Comparison of ENCODE assay signal across 8 mouse cellular contexts in the genomic region with DNA sequence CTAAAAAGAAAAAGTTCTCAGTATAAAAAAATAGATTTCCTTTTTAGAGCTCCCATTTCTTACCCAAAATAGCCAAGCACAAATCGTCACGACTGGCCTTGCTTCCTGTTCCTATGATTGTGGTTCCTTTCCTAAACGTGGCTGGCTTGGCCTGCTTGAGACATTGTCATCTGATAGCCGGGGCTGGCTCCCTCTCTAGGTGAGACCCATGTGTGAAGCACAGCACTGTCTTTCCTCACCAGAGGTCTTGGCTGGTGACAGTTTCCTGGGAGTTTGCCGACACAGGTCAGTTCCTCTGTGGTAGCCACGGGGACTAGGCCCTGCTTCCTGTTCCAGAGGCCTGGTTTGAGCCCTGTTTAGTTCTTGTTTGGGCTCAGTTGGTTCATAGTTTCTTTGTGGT. TPM values are rescaled to one million over a fixed set of nuclear protein-coding genes. Genes with fewer than 3 reads are reported as not detected.
DNase-seq lines count a peak whose midpoint lies in the region; ATAC-seq and TF ChIP-seq lines count a peak whose summit lies in the region.

No protein-coding gene starts in this region.

- H3K4me1 ChIP-seq in MEL (ENCODE audit: control insufficient read depth in 1 of 2, insufficient read depth in 2 of 2, low read length in 2 of 2): peaks cover 2 to 23% of the 10 kb centered on the region in 2 experiments
- peaks cover 19 to 46% of the 10 kb centered on the region in 2 experiments for H3K4me1 ChIP-seq in heart, embryonic 14.5 days (ENCODE audit: control insufficient read depth in 2 of 2, insufficient read depth in 2 of 2, low read length in 2 of 2)

- ATAC-seq in heart, embryonic 14.5 days (ENCODE audit: insufficient number of reproducible peaks, insufficient read depth, low FRiP score, low read depth): no peak

- no peak overlapping the region for H3K4me2 ChIP-seq in heart, embryonic 14.5 days (ENCODE audit: low read length)

- no peak overlapping the region for H3K4me3 ChIP-seq in MEL (ENCODE audit: control insufficient read depth in 1 of 2, insufficient read depth in 1 of 2, low read depth in 2 of 2, low read length in 2 of 2)
- H3K4me3 ChIP-seq in heart, embryonic 14.5 days (ENCODE audit: control insufficient read depth in 1 of 2, insufficient read depth in 1 of 2, low read depth in 1 of 2, low read length in 2 of 2): no peak overlapping the region
- no peak overlapping the region for H3K4me3 ChIP-seq in left cerebral cortex, adult 2 months

- TF ChIP-seq CTCF in MEL (IDR thresholded peaks at IDR 0.05 in 2 of 3, conservative IDR thresholded peaks at IDR 0.05 in 1 of 3; ENCODE audit: control insufficient read depth in 1 of 3, insufficient read depth in 1 of 3, low read depth in 2 of 3, low read length in 3 of 3, poor library complexity in 1 of 3, severe bottlenecking in 1 of 3): no peak
- TF ChIP-seq CTCF in left cerebral cortex, adult 2 months (IDR thresholded peaks at IDR 0.05): no peak

- TF ChIP-seq POLR2A in MEL (IDR thresholded peaks at IDR 0.05; ENCODE audit: control insufficient read depth in 1 of 2, insufficient read depth in 1 of 2, low read depth in 1 of 2, low read length in 2 of 2, poor library complexity in 1 of 2): no peak

- intact Hi-C loops in left cerebral cortex, adult 2 months (cut with DNase I): no loop called here

- DNase-seq in adrenal gland, postnatal 10 days: peak; percentile 29
- no peak for DNase-seq in adrenal gland, adult 8-10 months
- DNase-seq in MEL (ENCODE audit: low read depth, low spot score): peak; percentile 16
- DNase-seq in left cerebral cortex, adult 2 months (ENCODE audit: extremely low spot score in 1 of 2, low spot score in 2 of 2): peak in 1 of 2 experiments; percentile 45
- peak; percentile 49 for DNase-seq in right cerebral cortex, postnatal 25 days
- no peak for DNase-seq in ovary, postnatal 36 days (ENCODE audit: low spot score)
- DNase-seq in urinary bladder, adult 18-20 months (ENCODE audit: low spot score in 2 of 2): no peak

- 11% methylated on average over 6 of the region's 6 CpGs for WGBS in heart, embryonic 14.5 days

- no peak overlapping the region for H3K9ac ChIP-seq in MEL (ENCODE audit: control insufficient read depth, low read depth, low read length, poor library complexity, severe bottlenecking)
- no peak overlapping the region for H3K9ac ChIP-seq in heart, embryonic 14.5 days (ENCODE audit: low read length)

- no peaks in the 10 kb centered on the region for H3K79me2 ChIP-seq in MEL (ENCODE audit: control insufficient read depth, insufficient read depth, low read length, poor library complexity)

- no peaks in the 10 kb centered on the region for H3K9me3 ChIP-seq in MEL (replicated peaks; ENCODE audit: insufficient read depth, low read length)
- H3K9me3 ChIP-seq in heart, embryonic 14.5 days (ENCODE audit: control insufficient read depth, low read length): no peaks in the 10 kb centered on the region

- peaks cover 0 to 13% of the 10 kb centered on the region in 2 experiments; a peak in 2 of 4 replicates for H3K36me3 ChIP-seq in MEL (ENCODE audit: control insufficient read depth in 1 of 2, insufficient read depth in 2 of 2, low read length in 2 of 2)
- H3K36me3 ChIP-seq in heart, embryonic 14.5 days (ENCODE audit: control insufficient read depth, insufficient read depth, low read length): no peaks in the 10 kb centered on the region

- no peak overlapping the region for H3K27ac ChIP-seq in MEL (ENCODE audit: control insufficient read depth, low read depth, low read length)
- peak overlapping the region; percentile 35 to 53; a peak in 2 of 4 replicates for H3K27ac ChIP-seq in heart, embryonic 14.5 days (replicated peaks in 1 of 2; ENCODE audit: control insufficient read depth in 1 of 2, insufficient read depth in 1 of 2, low read depth in 2 of 2, low read length in 2 of 2)
- peak overlapping the region; percentile 82 for H3K27ac ChIP-seq in left cerebral cortex, adult 2 months

- no peak for TF ChIP-seq EP300 in MEL (IDR thresholded peaks at IDR 0.05; ENCODE audit: low read depth in 1 of 2, low read length in 2 of 2)

- peaks cover 0 to under 1% of the 10 kb centered on the region in 2 experiments; a peak in 3 of 4 replicates for H3K27me3 ChIP-seq in MEL (ENCODE audit: control insufficient read depth in 1 of 2, insufficient read depth in 2 of 2, low read length in 2 of 2)
- H3K27me3 ChIP-seq in heart, embryonic 14.5 days (ENCODE audit: control insufficient read depth, insufficient read depth, low read length): no peaks in the 10 kb centered on the region

- TF ChIP-seq RAD21 in MEL (IDR thresholded peaks at IDR 0.05; ENCODE audit: low read depth, low read length): no peak

TF ChIP-seq in MEL, 35 proteins besides CTCF, POLR2A, EP300 and RAD21:
- TF ChIP-seq MYC (IDR thresholded peaks at IDR 0.05; ENCODE audit: low read depth, low read length) (no peak), ETS1 (IDR thresholded peaks at IDR 0.05; ENCODE audit: low read depth, low read length) (no peak)

RNA-seq across cellular contexts. Expression of a gene that starts 6.8 kb away (rescaled TPM):
- 10 to 100 TPM; 16.4 to 28.3 TPM for total RNA-seq in adrenal gland, postnatal 10 days (2021)
- total RNA-seq in adrenal gland, adult 8-10 months (2022): 10 to 100 TPM; 19.0 to 29.6 (median 22.3) TPM
- total RNA-seq in MEL (2012; rRNA removed): 0.35 and 0.39 TPM in 2 replicates
- polyA plus RNA-seq in MEL (2012; ENCODE audit: insufficient read depth in 1 of 2, insufficient read length in 2 of 2, low read depth in 1 of 2, low replicate concordance in 2 of 2, missing spikeins in 1 of 2): under 1 TPM in 1 of 2 experiments, not detected in 1; 0.97 TPM
- 4.4 and 4.5 TPM in 2 replicates for polyA plus RNA-seq in heart, embryonic 14.5 days (2014; fragmentation: Nextera tagmentation; extraction: Ambion mirVana)
- 10 to 100 TPM; 48.4 to 52.7 TPM for total RNA-seq in left cerebral cortex, adult 2 months (2021)

RNA-seq across cellular contexts. Expression of a gene that starts 33.6 kb away (rescaled TPM):
- 10 to 100 TPM; 42.5 to 47.8 TPM for total RNA-seq in adrenal gland, postnatal 10 days (2021)
- 10 to 100 TPM; 47.2 to 52.7 (median 49.9) TPM for total RNA-seq in adrenal gland, adult 8-10 months (2022)
- 15.8 and 16.0 TPM in 2 replicates for total RNA-seq in MEL (2012; rRNA removed)
- polyA plus RNA-seq in MEL (2012; ENCODE audit: insufficient read depth in 1 of 2, insufficient read length in 2 of 2, low read depth in 1 of 2, low replicate concordance in 2 of 2, missing spikeins in 1 of 2): 10 to 100 TPM in 1 of 2 experiments, not detected in 1; 22.1 TPM
- polyA plus RNA-seq in heart, embryonic 14.5 days (2014; fragmentation: Nextera tagmentation; extraction: Ambion mirVana): 42.6 and 44.5 TPM in 2 replicates
- total RNA-seq in left cerebral cortex, adult 2 months (2021): 10 to 100 TPM; 21.9 to 25.6 TPM

Comparison
In these comparisons a context has a peak if more than half of its experiments do, and no peak if none do; other contexts are left out.
1. DNase-seq: peak in adrenal gland, postnatal 10 days (single experiment), MEL (single experiment) and right cerebral cortex, postnatal 25 days (single experiment); none in adrenal gland, adult 8-10 months (single experiment), ovary, postnatal 36 days (single experiment) and urinary bladder, adult 18-20 months (0 of 2).
2. RNA of a gene that starts 6.8 kb away (total RNA-seq): 48.4 to 52.7 TPM in left cerebral cortex, adult 2 months, 16.4 to 28.3 TPM in adrenal gland, postnatal 10 days and 19.0 to 29.6 TPM in adrenal gland, adult 8-10 months; 0.35 to 0.39 TPM in MEL; every median in the first group is over 10 times any median in the second.